ENCODE assay signal across 18 mouse cellular contexts in the genomic region with DNA sequence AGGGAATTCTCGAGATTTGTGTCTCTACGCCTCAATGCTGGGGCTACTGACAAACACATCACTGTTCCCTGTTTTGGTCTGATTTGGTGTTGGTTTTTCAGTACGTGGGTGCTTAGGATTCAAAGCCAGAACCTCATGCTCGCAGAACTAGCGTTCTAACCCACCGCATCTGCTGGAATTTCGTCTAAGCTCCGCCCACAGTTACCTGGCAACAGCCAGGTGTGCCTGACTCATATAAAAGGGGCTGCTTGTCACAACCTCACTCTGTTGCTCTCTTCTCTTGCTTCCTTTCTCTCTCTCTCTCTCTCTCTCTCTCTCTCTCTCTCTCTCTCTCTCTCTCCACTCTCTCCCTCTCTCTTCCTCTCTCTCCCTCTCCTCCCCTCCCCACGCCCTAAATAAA. TPM values are rescaled to one million over a fixed set of nuclear protein-coding genes. Genes with fewer than 3 reads are reported as not detected.
DNase-seq lines count a peak whose midpoint lies in the region; ATAC-seq and TF ChIP-seq lines count a peak whose summit lies in the region.
"Had no signal": no experiment of that assay in that cellular context is flagged by ENCODE, and none has a peak within 500 bp of the region (broad histone marks: within the 10 kb centered on the region; RNA-seq: fewer than 3 reads in every experiment).

No protein-coding gene starts in this region.

- no peak for TF ChIP-seq POLR2A in kidney, adult 2 months (IDR thresholded peaks at IDR 0.05; ENCODE audit: low read depth, low read length)

- DNase-seq in heart, adult 9 months (ENCODE audit: low spot score in 2 of 2) = no peak
- peak; percentile 36 for DNase-seq in kidney, adult 2 months
- peak; percentile 58 for DNase-seq in ZHBTc4 (ENCODE audit: low read depth, low spot score)
- DNase-seq in lung, postnatal 0 days (ENCODE audit: low spot score) = peak; percentile 61
- DNase-seq in yolk sac, embryonic 10.5 days (ENCODE audit: low spot score) = no peak
- no peak for DNase-seq in right cerebral cortex, adult 2 months (ENCODE audit: low spot score in 2 of 2)
- DNase-seq: adrenal gland, adult 8-10 months; cerebellum, adult 11-12 months; gastrocnemius, postnatal 25 days; left cerebral cortex, postnatal 4 days; right cerebral cortex, postnatal 25 days; thymus, adult 18-20 months had no signal

- no peak for ATAC-seq in heart, embryonic 13.5 days (ENCODE audit: extremely low read depth, insufficient number of reproducible peaks, low FRiP score, low TSS enrichment)
- no peak for ATAC-seq in kidney, embryonic 16.5 days (ENCODE audit: low FRiP score, low TSS enrichment)
- ATAC-seq in lung, postnatal 0 days = no peak

- no peak overlapping the region for H3K4me3 ChIP-seq in heart, embryonic 13.5 days
- no peak overlapping the region for H3K4me3 ChIP-seq in kidney, adult 2 months (ENCODE audit: insufficient read depth, low read depth, low read length)
- no peak overlapping the region for H3K4me3 ChIP-seq in kidney, embryonic 16.5 days (ENCODE audit: low read length)
- H3K4me3 ChIP-seq in lung, postnatal 0 days (ENCODE audit: low read depth, low read length) = no peak overlapping the region
- H3K4me3 ChIP-seq: liver, embryonic 15.5 days; neural tube, embryonic 12.5 days had no signal

- WGBS in heart, embryonic 13.5 days = 35% methylated on average over 8 of the region's 9 CpGs
- WGBS in kidney, adult 2 months = 54% methylated on average over 9 of the region's 9 CpGs
- 20% methylated on average over 9 of the region's 9 CpGs for WGBS in kidney, embryonic 16.5 days
- 35% methylated on average over 9 of the region's 9 CpGs for WGBS in lung, postnatal 0 days

- peak overlapping the region; percentile 96 for H3K27ac ChIP-seq in heart, embryonic 13.5 days (replicated peaks)
- peak overlapping the region; percentile 62 for H3K27ac ChIP-seq in kidney, adult 2 months (ENCODE audit: insufficient read depth, low read depth, low read length)
- no peak overlapping the region for H3K27ac ChIP-seq in kidney, embryonic 16.5 days (ENCODE audit: low read length)
- peak overlapping the region; percentile 89 for H3K27ac ChIP-seq in lung, postnatal 0 days (ENCODE audit: low read length)
- H3K27ac ChIP-seq: forebrain, embryonic 10.5 days; hindbrain, embryonic 14.5 days; liver, embryonic 15.5 days; neural tube, embryonic 12.5 days had no signal

- no peak for TF ChIP-seq EP300 in lung, postnatal 0 days (IDR thresholded peaks at IDR 0.05)

- H3K4me2 ChIP-seq in heart, embryonic 13.5 days = peak overlapping the region; percentile 59; the same call in 1 of the 2 replicates
- no peak overlapping the region for H3K4me2 ChIP-seq in kidney, embryonic 16.5 days (replicated peaks; ENCODE audit: low read depth, low read length)
- H3K4me2 ChIP-seq in lung, postnatal 0 days (replicated peaks; ENCODE audit: low read depth, low read length) = no peak overlapping the region
- H3K4me2 ChIP-seq: hindbrain, embryonic 14.5 days had no signal

- no peaks in the 10 kb centered on the region for H3K27me3 ChIP-seq in heart, embryonic 13.5 days (replicated peaks)
- no peaks in the 10 kb centered on the region for H3K27me3 ChIP-seq in kidney, adult 2 months (replicated peaks; ENCODE audit: control insufficient read depth, insufficient read depth, low read length)
- peaks cover 12% of the 10 kb centered on the region for H3K27me3 ChIP-seq in kidney, embryonic 16.5 days (ENCODE audit: insufficient read depth, low read length)
- no peaks in the 10 kb centered on the region for H3K27me3 ChIP-seq in lung, postnatal 0 days (replicated peaks; ENCODE audit: insufficient read depth, low read length)

- H3K9me3 ChIP-seq in heart, embryonic 13.5 days = peaks cover 9% of the 10 kb centered on the region; the same call in 1 of the 2 replicates
- peaks cover 12% of the 10 kb centered on the region; the same call in 1 of the 2 replicates for H3K9me3 ChIP-seq in kidney, embryonic 16.5 days (ENCODE audit: low read length)
- no peaks in the 10 kb centered on the region for H3K9me3 ChIP-seq in lung, postnatal 0 days (ENCODE audit: low read length)
- H3K9me3 ChIP-seq: liver, embryonic 15.5 days; neural tube, embryonic 12.5 days had no signal

- peaks cover 58% of the 10 kb centered on the region for H3K4me1 ChIP-seq in heart, embryonic 13.5 days
- peaks cover 19% of the 10 kb centered on the region; the same call in 1 of the 2 replicates for H3K4me1 ChIP-seq in kidney, adult 2 months (ENCODE audit: control insufficient read depth, insufficient read depth, low read length)
- peaks cover 23% of the 10 kb centered on the region for H3K4me1 ChIP-seq in kidney, embryonic 16.5 days (ENCODE audit: insufficient read depth, low read length)
- H3K4me1 ChIP-seq in lung, postnatal 0 days (ENCODE audit: insufficient read depth, low read depth, low read length) = peaks cover 11% of the 10 kb centered on the region; the same call in 1 of the 2 replicates

- no peaks in the 10 kb centered on the region for H3K36me3 ChIP-seq in heart, embryonic 13.5 days
- no peaks in the 10 kb centered on the region for H3K36me3 ChIP-seq in kidney, adult 2 months (ENCODE audit: control insufficient read depth, insufficient read depth, low read length)
- H3K36me3 ChIP-seq in kidney, embryonic 16.5 days (ENCODE audit: insufficient read depth, low read length) = no peaks in the 10 kb centered on the region
- H3K36me3 ChIP-seq in lung, postnatal 0 days (ENCODE audit: insufficient read depth, low read length) = no peaks in the 10 kb centered on the region
- H3K36me3 ChIP-seq: forebrain, embryonic 10.5 days; liver, embryonic 15.5 days; neural tube, embryonic 12.5 days had no signal

- no peak for TF ChIP-seq CTCF in kidney, adult 2 months (conservative IDR thresholded peaks at IDR 0.05; ENCODE audit: insufficient read depth, insufficient read length, low read depth, low read length)
- no peak for TF ChIP-seq CTCF in lung, postnatal 0 days (IDR thresholded peaks at IDR 0.05)

- H3K9ac ChIP-seq in heart, embryonic 13.5 days = peak overlapping the region; percentile 77; the same call in 1 of the 2 replicates
- no peak overlapping the region for H3K9ac ChIP-seq in kidney, embryonic 16.5 days (replicated peaks; ENCODE audit: low read length)
- no peak overlapping the region for H3K9ac ChIP-seq in lung, postnatal 0 days (replicated peaks; ENCODE audit: low read depth)
- H3K9ac ChIP-seq: hindbrain, embryonic 14.5 days; liver, embryonic 15.5 days; neural tube, embryonic 12.5 days had no signal

RNA-seq across cellular contexts. Expression of a gene that starts 24.6 kb away (rescaled TPM):
- 35.4 and 44.6 TPM in 2 replicates for polyA plus RNA-seq in heart, embryonic 13.5 days (2015; fragmentation: Nextera tagmentation; extraction: Ambion mirVana)
- 7.4 and 9.4 TPM in 2 replicates for polyA plus RNA-seq in kidney, adult 2 months (2012; rRNA removed)
- 46.0 and 51.9 TPM in 2 replicates for polyA plus RNA-seq in kidney, embryonic 16.5 days (2015; fragmentation: Nextera tagmentation; extraction: Ambion mirVana)
- 40.2 and 47.6 TPM in 2 replicates for polyA plus RNA-seq in lung, postnatal 0 days (2015; fragmentation: Nextera tagmentation; extraction: Ambion mirVana)

RNA-seq across cellular contexts. Expression of a gene that starts 25.3 kb away (rescaled TPM):
- polyA plus RNA-seq in heart, embryonic 13.5 days (2015; fragmentation: Nextera tagmentation; extraction: Ambion mirVana) = 4.8 and 5.4 TPM in 2 replicates
- polyA plus RNA-seq in kidney, adult 2 months (2012; rRNA removed) = 6.1 and 6.3 TPM in 2 replicates
- polyA plus RNA-seq in kidney, embryonic 16.5 days (2015; fragmentation: Nextera tagmentation; extraction: Ambion mirVana) = 1.4 and 1.7 TPM in 2 replicates
- 2.6 and 3.1 TPM in 2 replicates for polyA plus RNA-seq in lung, postnatal 0 days (2015; fragmentation: Nextera tagmentation; extraction: Ambion mirVana)

RNA-seq across cellular contexts. Expression of a gene that starts 39.8 kb away (rescaled TPM):
- 35.1 and 36.0 TPM in 2 replicates for polyA plus RNA-seq in heart, embryonic 13.5 days (2015; fragmentation: Nextera tagmentation; extraction: Ambion mirVana)
- 9.4 and 13.7 TPM in 2 replicates for polyA plus RNA-seq in kidney, adult 2 months (2012; rRNA removed)
- 53.5 and 56.2 TPM in 2 replicates for polyA plus RNA-seq in kidney, embryonic 16.5 days (2015; fragmentation: Nextera tagmentation; extraction: Ambion mirVana)
- 54.3 and 63.5 TPM in 2 replicates for polyA plus RNA-seq in lung, postnatal 0 days (2015; fragmentation: Nextera tagmentation; extraction: Ambion mirVana)

Comparison
In these comparisons a context has a peak if more than half of its experiments do, and no peak if none do; other contexts are left out.
1. DNase-seq: peak in kidney, adult 2 months (single experiment), ZHBTc4 (single experiment) and lung, postnatal 0 days (single experiment); none in heart, adult 9 months (0 of 2), yolk sac, embryonic 10.5 days (single experiment) and right cerebral cortex, adult 2 months (0 of 2).